Comparison of ENCODE assay signal across 15 mouse cellular contexts in the genomic region with DNA sequence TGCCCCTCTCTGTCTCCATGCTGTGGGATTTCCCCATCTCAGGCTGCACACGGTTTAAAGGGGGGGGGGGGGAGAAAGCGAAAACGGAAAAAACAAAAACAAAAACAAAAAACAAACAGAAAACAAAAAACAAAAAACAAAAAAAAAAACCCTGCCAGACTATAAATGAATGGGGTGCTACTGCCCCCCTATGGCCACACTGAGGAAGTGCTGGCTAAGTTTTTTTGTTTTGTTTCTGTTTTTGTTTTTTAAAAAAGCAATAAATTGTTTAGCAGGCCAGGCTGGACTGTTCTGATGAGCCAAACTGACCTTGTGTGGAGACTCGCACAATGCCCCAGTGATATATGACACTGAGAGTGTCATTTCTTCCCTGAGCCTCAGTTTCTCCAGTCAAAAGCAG. TPM values are rescaled to one million over a fixed set of nuclear protein-coding genes. Genes with fewer than 3 reads are reported as not detected.
DNase-seq lines count a peak whose midpoint lies in the region; ATAC-seq and TF ChIP-seq lines count a peak whose summit lies in the region.
"Had no signal": no experiment of that assay in that cellular context is flagged by ENCODE, and none has a peak within 500 bp of the region (broad histone marks: within the 10 kb centered on the region; RNA-seq: fewer than 3 reads in every experiment).

No protein-coding gene starts in this region.

- intact Hi-C loops in heart, adult 2 months (cut with DNase I), result loop anchor here (1.0 to 5.0 kb wide), 2 partner anchors 37 to 95 kb away; no protein-coding TSS in a partner anchor

- no peaks in the 10 kb centered on the region for H3K4me1 ChIP-seq in heart, adult 2 months (ENCODE audit: control insufficient read depth, insufficient read depth, low read length)
- H3K4me1 ChIP-seq in lung, embryonic 14.5 days (ENCODE audit: insufficient read depth), result no peaks in the 10 kb centered on the region
- H3K4me1 ChIP-seq in ES-E14 (ENCODE audit: control insufficient read depth in 2 of 2, insufficient read depth in 2 of 2, low read length in 2 of 2, poor library complexity in 1 of 2), result 0 out of 4 replicates have a peak, but pooled peaks cover 0 to 3% of the 10 kb centered on the region in 2 experiments
- H3K4me1 ChIP-seq: embryonic facial prominence, embryonic 15.5 days; stomach, embryonic 15.5 days had no signal

- no peaks in the 10 kb centered on the region; the same call in 1 of the 2 replicates for H3K9me3 ChIP-seq in lung, embryonic 14.5 days (ENCODE audit: low read depth, low read length)
- H3K9me3 ChIP-seq in ES-E14 (ENCODE audit: control insufficient read depth, insufficient read depth, low read depth, low read length), result no peaks in the 10 kb centered on the region
- H3K9me3 ChIP-seq: embryonic facial prominence, embryonic 15.5 days; stomach, embryonic 15.5 days had no signal

- in situ Hi-C loops in ES-E14 (cut with MboI; ENCODE audit: low sequenced_read_pairs in 2 of 2, unreplicated experiment in 2 of 2), result loop anchor here in 1 of 2 experiments (10.0 to 25.0 kb wide), 2 partner anchors 124 to 303 kb away; a partner anchor contains a TSS

- no peaks in the 10 kb centered on the region for H3K27me3 ChIP-seq in heart, adult 2 months (ENCODE audit: control insufficient read depth, insufficient read depth, low read length)
- H3K27me3 ChIP-seq in lung, embryonic 14.5 days (ENCODE audit: insufficient read depth, low read length), result no peaks in the 10 kb centered on the region
- H3K27me3 ChIP-seq: embryonic facial prominence, embryonic 15.5 days; stomach, embryonic 15.5 days had no signal

- no peak overlapping the region for H3K27ac ChIP-seq in heart, adult 2 months
- no peak overlapping the region for H3K27ac ChIP-seq in lung, embryonic 14.5 days (ENCODE audit: low read depth)
- no peak overlapping the region for H3K27ac ChIP-seq in ES-E14 (ENCODE audit: insufficient read depth, low read depth, low read length, poor library complexity, severe bottlenecking)
- H3K27ac ChIP-seq: embryonic facial prominence, embryonic 15.5 days; stomach, embryonic 15.5 days had no signal

- DNase-seq in heart, adult 2 months, result no peak
- no peak for DNase-seq in heart, adult 8-10 months (ENCODE audit: low spot score)
- peak; percentile 50 for DNase-seq in lung, embryonic 14.5 days
- DNase-seq in lung, adult 18-20 months, result no peak
- no peak for DNase-seq in ES-E14 (ENCODE audit: low read depth, low spot score)
- peak; percentile 14 for DNase-seq in induced T-regulatory cell, adult 2 months (ENCODE audit: low read depth)
- DNase-seq in adrenal gland, adult (ENCODE audit: inconsistent age in 2 of 2, low spot score in 1 of 2), result no peak
- DNase-seq in frontal cortex, postnatal 14 days (ENCODE audit: low spot score in 2 of 2), result no peak
- DNase-seq: cerebellum, adult 9-11 months; gastrocnemius, postnatal 14 days; heart, postnatal 10 days; lung, postnatal 4 days had no signal

- 4% methylated on average over 4 of the region's 4 CpGs for WGBS in heart, adult 2 months
- 15% methylated on average over 4 of the region's 4 CpGs for WGBS in lung, embryonic 14.5 days

- no peaks in the 10 kb centered on the region for H3K79me2 ChIP-seq in heart, adult 2 months (replicated peaks; ENCODE audit: control insufficient read depth, insufficient read depth, low read length)

- TF ChIP-seq EP300 in heart, adult 2 months (IDR thresholded peaks at IDR 0.05; ENCODE audit: insufficient read depth, low read depth, low read length), result no peak

- no peaks in the 10 kb centered on the region for H3K36me3 ChIP-seq in heart, adult 2 months (ENCODE audit: control insufficient read depth, insufficient read depth, low read length)
- H3K36me3 ChIP-seq in lung, embryonic 14.5 days (ENCODE audit: insufficient read depth), result no peaks in the 10 kb centered on the region
- H3K36me3 ChIP-seq in ES-E14 (ENCODE audit: control insufficient read depth, insufficient read depth, low read length, poor library complexity, severe bottlenecking), result no peaks in the 10 kb centered on the region
- H3K36me3 ChIP-seq: embryonic facial prominence, embryonic 15.5 days; stomach, embryonic 15.5 days had no signal

- no peak overlapping the region for H3K4me3 ChIP-seq in heart, adult 2 months
- no peak overlapping the region for H3K4me3 ChIP-seq in lung, embryonic 14.5 days (ENCODE audit: low read depth, low read length)
- no peak overlapping the region for H3K4me3 ChIP-seq in ES-E14 (ENCODE audit: insufficient read depth in 1 of 2, low read depth in 1 of 2, low read length in 2 of 2, poor library complexity in 1 of 2, severe bottlenecking in 1 of 2)
- H3K4me3 ChIP-seq: embryonic facial prominence, embryonic 15.5 days; stomach, embryonic 15.5 days had no signal

- H3K9ac ChIP-seq in heart, adult 2 months (ENCODE audit: low read depth, low read length), result no peak overlapping the region
- no peak overlapping the region for H3K9ac ChIP-seq in lung, embryonic 14.5 days
- H3K9ac ChIP-seq in ES-E14 (ENCODE audit: insufficient read depth, low read depth, low read length, poor library complexity, severe bottlenecking), result no peak overlapping the region
- H3K9ac ChIP-seq: embryonic facial prominence, embryonic 15.5 days; stomach, embryonic 15.5 days had no signal

- no peak for ATAC-seq in lung, embryonic 14.5 days (ENCODE audit: insufficient read depth)

- TF ChIP-seq POLR2A in heart, adult 2 months (IDR thresholded peaks at IDR 0.05; ENCODE audit: insufficient read depth, low read depth, low read length), result no peak

- H3K4me2 ChIP-seq in lung, embryonic 14.5 days, result no peak overlapping the region
- H3K4me2 ChIP-seq: embryonic facial prominence, embryonic 15.5 days; stomach, embryonic 15.5 days had no signal

- TF ChIP-seq CTCF in heart, adult 2 months (IDR thresholded peaks at IDR 0.05), result peak; percentile 84
- TF ChIP-seq CTCF in lung, embryonic 14.5 days (IDR thresholded peaks at IDR 0.05; ENCODE audit: low read depth), result peak; percentile 74

TF ChIP-seq in ES-E14, 5 proteins besides CTCF, POLR2A, EP300 and RAD21:
- TF ChIP-seq HCFC1 (IDR thresholded peaks at IDR 0.05; ENCODE audit: borderline replicate concordance, insufficient read depth, low read length) (no peak), ZNF384 (IDR thresholded peaks at IDR 0.05; ENCODE audit: low read depth, low read length) (peak; percentile 87), MAFK (IDR thresholded peaks at IDR 0.05; ENCODE audit: insufficient read depth, low read depth, low read length) (0 out of 2 replicates have a peak, but pooled peaks have one; percentile 21), ZC3H11A (IDR thresholded peaks at IDR 0.05; ENCODE audit: borderline replicate concordance, low read depth, low read length) (peak; percentile 38; the same call in 1 of the 2 replicates), CHD2 (IDR thresholded peaks at IDR 0.05; ENCODE audit: low read depth, low read length) (no peak)

RNA-seq across cellular contexts. Expression of a gene that starts 20.3 kb away (rescaled TPM):
- total RNA-seq in heart, adult 2 months (2021), result not detected
- polyA plus RNA-seq in heart, adult 2 months (2012; rRNA removed), result not detected in 2 replicates
- total RNA-seq in heart, adult 8-10 months (2022), result not detected
- polyA plus RNA-seq in lung, embryonic 14.5 days (2014; fragmentation: Nextera tagmentation; extraction: Ambion mirVana), result 0.99 and 1.4 TPM in 2 replicates
- 0.40 and 0.90 TPM in 2 replicates for total RNA-seq in ES-E14 (2012; rRNA removed)
- total RNA-seq: adrenal gland, postnatal 36 days; gastrocnemius, postnatal 14 days had no signal

RNA-seq across cellular contexts. Expression of a gene that starts 34.1 kb away (rescaled TPM):
- total RNA-seq in heart, adult 2 months (2021), result 1 to 10 TPM in 1 of 2 experiments, under 1 TPM in 1; 0.65 to 1.3 TPM
- polyA plus RNA-seq in heart, adult 2 months (2012; rRNA removed), result 2.2 and 3.0 TPM in 2 replicates
- under 1 TPM; 0.59 to 0.97 (median 0.84) TPM for total RNA-seq in heart, adult 8-10 months (2022)
- 4.1 and 6.0 TPM in 2 replicates for polyA plus RNA-seq in lung, embryonic 14.5 days (2014; fragmentation: Nextera tagmentation; extraction: Ambion mirVana)
- total RNA-seq in ES-E14 (2012; rRNA removed), result 1.6 and 1.7 TPM in 2 replicates

Comparison
In these comparisons a context has a peak if more than half of its experiments do, and no peak if none do; other contexts are left out.
1. DNase-seq: peak in lung, embryonic 14.5 days (single experiment) and induced T-regulatory cell, adult 2 months (single experiment); none in heart, adult 2 months (0 of 2), heart, adult 8-10 months (single experiment), lung, adult 18-20 months (0 of 2), ES-E14 (single experiment), adrenal gland, adult (0 of 2) and frontal cortex, postnatal 14 days (0 of 2).